Mouse (Mus musculus): ENCODE results near the gene Cpd.

Gene Cpd

GRCm38 (mm10) chr11:76791331-76791730, 55.5 kb downstream of the Cpd start:
- no peak for DNase-seq (ENCODE audit: low spot score in 2 of 2)

DNA sequence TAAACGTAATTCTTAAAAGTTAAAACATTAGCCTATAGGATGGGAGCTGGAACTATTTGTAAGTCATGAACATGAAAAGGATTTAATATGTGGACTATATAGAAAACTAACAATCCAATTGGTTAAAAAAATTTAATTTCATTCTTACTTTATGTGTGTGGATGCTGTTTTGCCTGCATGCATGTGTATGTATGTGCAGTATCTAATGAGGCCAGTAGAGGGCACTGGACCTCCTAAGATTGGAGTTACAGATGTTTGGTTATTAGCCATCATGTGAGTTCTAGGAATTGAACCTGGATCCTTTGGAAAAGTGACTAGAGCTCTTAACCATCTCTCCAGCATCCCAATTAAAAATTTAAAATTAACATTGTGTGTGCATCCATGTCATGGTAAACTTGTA, 57.6 kb downstream of the Cpd start:
- peak; percentile 33 to 71 for DNase-seq (ENCODE audit: low spot score in 2 of 2)

- no peak for DNase-seq (ENCODE audit: low spot score in 2 of 2)
These were observed 71.3 kb downstream of the Cpd start for GRCm38 (mm10) chr11:76775533-76775932.

DNA sequence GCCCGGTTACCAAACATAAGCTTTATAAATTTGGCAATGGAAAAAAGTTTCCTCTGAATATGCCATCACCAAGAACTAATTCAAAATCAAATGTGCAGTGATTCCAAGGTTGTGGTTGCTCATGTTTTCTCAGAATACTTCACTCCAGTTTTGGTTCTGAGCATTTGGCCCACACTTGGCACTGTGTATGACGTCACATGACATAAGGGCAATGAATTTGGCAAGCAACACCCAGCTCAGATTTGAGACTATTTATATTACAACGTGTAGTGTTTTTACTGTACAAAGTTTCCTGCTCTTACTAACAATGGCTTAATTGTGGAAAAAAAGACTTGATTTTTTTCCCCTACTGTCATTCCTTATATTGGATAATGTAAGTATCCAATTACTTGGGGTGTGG, 73.0 kb downstream of the Cpd start:
- DNase-seq (ENCODE audit: low spot score in 2 of 2) = no peak

- no peak for DNase-seq (ENCODE audit: low spot score in 2 of 2)
These were observed 76.3 kb downstream of the Cpd start for GRCm38 (mm10) chr11:76770566-76770965.

DNA sequence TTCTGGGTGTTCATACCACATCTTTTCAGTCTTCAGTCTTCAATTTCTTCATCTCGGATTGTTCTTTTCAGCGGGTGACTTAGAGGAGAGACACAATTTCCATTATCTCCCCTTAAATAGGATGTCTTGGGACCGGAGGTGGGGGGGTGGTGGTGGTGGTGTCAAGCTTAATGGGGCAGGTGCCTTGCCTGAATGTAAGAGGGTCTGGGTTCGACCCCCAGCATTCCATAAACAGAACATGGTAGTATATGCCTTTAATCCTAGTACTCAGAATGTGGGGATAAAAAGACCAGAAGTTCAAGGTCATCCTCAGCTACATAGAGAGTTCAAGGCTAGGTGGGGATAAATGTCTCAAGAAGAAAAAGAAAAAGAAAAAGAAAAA, 83.1 kb downstream of the Cpd start:
- DNase-seq (ENCODE audit: low spot score in 2 of 2) = no peak

DNA sequence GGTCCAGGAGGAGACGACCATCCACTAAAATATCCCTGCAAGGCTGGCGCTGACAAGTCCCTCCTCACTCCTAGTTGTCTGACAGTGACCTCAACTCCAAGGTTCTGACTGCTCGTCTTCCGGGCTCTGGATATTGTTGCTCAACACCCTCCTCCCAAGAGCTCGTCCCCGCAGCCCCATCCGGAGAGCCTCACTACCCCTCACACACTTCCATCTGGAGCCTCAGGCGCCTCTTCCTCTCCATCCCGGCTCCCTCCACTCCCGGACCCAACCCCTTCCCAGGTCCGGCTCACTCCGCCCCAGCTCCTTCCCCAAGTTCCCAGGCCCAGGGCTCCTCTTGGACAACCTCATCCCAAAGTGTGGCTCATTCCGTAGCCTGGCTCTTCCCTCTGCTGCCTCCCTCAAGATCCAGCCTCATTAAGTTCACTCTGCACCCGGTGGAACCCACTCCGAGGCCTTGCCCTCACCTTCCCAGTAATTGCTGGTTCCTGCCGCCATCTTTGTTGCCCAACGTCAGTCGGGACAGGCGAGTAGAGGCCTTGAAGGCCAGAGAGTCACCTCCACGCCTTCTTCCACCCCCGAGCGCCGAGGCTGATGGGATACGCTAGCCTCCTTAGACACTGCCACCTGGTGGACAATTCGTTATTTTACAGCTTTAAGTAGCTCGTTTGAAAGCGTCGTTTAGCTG, 83.6 kb downstream of the Cpd start, which contains the start of gene Gosr1:
Gene Gosr1, minus strand, starts transcription at position 527 of the 688 bp plus-strand sequence.
- DNase-seq (ENCODE audit: low spot score in 2 of 2) = peak; percentile 91 to 94

GRCm38 (mm10) chr11:76752276-76752675, 94.5 kb downstream of the Cpd start:
- no peak for DNase-seq (ENCODE audit: low spot score in 2 of 2)

- DNase-seq (ENCODE audit: low spot score in 2 of 2) = no peak
These were observed 98.0 kb downstream of the Cpd start for GRCm38 (mm10) chr11:76748819-76749218.

- DNase-seq (ENCODE audit: low spot score in 2 of 2) = no peak
These were observed 100.9 kb downstream of the Cpd start for GRCm38 (mm10) chr11:76745921-76746320.

DNA sequence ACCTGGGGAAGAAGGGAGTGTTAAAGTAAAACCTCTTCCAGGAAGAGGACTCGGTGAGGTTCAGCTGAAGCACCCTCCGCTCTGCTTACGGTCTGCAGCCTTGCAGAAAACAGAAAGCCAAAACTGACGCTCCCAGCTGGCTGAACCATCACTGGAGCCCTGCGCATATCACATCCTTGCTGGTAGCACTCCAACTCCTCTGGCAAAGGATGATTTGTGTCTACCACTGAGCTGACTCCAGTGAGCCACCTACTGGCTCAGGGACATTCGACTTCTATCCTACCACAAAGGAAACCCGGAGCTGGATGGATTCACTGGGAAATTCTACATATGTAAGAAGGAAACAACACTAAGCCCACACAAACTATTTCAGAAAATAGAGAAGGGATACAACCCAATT, 102.3 kb downstream of the Cpd start:
- DNase-seq (ENCODE audit: low spot score in 2 of 2) = no peak

DNA sequence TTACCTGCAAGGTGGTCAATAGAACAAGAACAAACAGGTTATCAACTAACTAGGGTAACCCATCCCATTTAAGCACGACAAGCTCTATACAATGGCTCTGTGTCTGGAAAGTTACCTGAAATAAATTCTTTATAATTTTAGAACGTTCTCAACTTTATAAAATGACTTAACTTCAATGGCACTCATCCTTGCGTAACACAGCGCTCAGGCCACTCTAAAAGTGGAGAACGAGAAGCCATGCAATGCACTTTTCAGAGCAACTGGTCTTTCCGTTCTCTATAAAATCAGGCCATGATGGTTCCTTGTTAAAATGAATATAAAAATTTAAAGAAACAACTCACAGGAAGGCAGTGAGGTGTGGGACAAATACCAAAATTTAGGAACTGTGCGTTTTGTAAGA, 104.3 kb downstream of the Cpd start:
- no peak for DNase-seq (ENCODE audit: low spot score in 2 of 2)

- DNase-seq (ENCODE audit: low spot score in 2 of 2) = no peak
These were observed 107.7 kb downstream of the Cpd start for GRCm38 (mm10) chr11:76739125-76739524.

DNA sequence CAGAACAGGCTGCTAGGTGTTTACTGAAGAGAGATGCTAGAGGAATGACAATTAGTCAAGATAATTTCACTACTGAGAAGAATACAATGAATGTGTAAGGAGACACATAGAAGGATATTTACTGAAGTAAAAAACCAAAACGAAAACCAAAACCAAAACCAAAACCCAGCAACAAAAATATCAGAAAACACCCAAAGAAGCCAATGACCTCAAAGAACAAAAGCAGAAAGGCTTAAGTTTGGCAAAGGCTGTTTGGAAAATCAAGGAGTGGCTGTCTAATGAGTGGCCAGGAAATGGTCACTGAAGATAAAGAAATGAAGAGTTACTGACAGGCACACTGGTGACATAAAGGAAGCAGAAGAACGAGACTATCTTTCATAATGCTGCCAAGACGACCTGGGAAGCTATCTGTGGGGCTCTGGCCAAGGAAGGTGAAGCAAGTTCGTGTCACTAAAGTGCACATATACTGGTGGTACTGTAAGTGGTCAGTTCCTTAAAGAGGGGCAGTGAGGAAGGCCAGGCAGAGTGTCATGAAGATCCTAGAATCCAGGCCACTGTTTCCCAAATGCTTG, 111.0 kb downstream of the Cpd start:
- no peak for DNase-seq (ENCODE audit: low spot score in 2 of 2)

- DNase-seq (ENCODE audit: low spot score in 2 of 2) = no peak
These were observed 112.3 kb downstream of the Cpd start for GRCm38 (mm10) chr11:76734560-76734959.

DNA sequence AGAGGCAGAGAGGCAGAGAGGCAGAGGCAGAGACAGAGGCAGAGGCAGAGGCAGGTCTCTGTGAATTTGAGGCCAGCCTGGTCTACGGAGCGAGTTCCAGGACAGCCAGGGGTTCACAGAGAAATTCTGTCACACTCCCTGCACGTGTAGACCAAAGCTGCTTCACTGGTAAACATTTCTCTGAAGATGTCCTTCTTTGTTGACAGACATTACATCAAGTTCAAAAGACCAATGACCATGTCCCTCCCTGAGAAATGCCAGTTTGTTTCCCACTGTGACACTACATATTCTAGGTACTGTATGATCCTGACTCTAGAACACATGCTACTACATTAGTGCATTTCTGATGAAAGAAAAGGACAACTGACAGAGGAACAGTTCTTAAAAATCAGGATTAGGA, 116.2 kb downstream of the Cpd start:
- DNase-seq (ENCODE audit: low spot score in 2 of 2) = no peak

All from spleen, postnatal 4 days (tissue).